Mouse (Mus musculus) induced T-regulatory cell, adult 2 months (primary cell): ENCODE data around the gene Pde4d.

Source experiments
- DNase-seq: peaks from one replicate; pipeline ENCODE4 v3.0.0-alpha.2; 2012; ENCODE audit warnings: low read depth

Gene Pde4d

GRCm38 (mm10) chr13:109927782-109928181 lies 1478.0 kb downstream of the Pde4d start:
- DNase-seq = no peak

GRCm38 (mm10) chr13:109932688-109933087 lies 1482.9 kb downstream of the Pde4d start:
- DNase-seq = no peak

DNA sequence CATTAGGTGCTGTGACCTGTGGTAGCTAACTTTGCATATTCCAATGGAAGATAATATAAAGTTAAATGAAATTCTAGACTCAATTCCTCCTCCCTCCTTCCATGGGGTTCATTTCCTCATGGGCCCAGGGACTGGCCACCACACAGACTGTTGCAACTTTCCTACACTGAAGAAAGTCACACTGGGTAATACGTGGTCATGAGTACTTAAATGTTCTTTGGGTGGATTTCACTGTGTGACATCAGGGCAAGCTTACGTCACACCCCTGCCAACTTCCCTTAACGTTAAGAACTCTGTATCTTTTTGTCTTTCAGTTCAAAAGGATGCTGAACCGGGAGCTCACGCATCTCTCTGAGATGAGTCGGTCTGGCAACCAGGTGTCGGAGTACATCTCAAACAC lies 1483.8 kb downstream of the Pde4d start:
- no peak for DNase-seq

DNA sequence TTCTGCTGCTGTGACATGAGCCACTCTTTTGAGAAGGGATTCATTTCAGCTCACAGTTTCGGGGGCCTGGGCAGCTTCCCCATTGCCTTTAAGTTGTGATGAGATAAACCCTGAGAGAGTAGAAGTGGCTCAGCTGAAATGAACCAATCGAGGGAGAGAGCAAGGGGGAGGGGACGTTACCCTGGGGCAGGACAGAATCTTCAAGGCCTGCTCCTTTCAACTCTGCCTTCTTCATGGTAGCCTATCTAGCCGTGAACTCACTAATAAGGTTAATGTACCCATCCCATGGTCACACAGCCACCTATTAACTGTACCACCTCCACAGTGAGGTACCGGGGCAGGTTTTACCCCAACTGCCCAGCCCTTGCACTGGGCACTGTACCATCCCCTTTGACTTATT lies 1487.1 kb downstream of the Pde4d start:
- DNase-seq = no peak

DNA sequence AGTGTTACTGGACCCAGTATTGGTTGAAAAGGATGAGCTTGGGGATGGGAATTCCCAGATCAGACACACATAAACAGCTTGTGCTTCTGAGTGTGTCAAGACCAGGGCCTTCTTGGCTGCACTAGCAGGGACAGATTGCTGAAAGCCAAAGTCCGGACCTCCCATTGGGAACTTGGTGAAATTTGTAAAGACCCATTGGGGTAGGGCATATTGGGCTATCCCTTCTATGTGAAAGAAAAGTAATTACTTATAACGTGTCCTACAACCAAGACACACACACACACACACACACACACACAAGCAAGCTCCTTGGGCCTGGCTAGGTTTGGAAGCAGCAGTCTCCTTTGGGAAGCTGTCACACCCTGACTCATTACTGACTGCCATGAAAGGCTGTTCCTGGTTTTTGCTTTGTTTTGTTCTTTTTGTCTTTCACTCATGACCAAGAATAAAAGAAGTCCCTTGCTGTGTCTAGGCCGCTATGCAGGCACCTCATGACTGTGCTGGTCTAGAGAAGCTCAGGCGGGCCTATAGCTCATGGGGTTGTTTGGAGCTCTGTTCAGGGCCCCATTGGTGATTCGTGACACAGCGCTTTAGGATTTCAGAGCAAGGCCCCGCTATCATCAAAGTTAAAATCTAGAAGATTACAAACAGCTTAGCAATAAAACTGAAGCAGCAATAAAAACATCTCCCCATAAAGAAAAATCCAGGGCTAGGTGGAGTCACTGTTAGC lies 1495.2 kb downstream of the Pde4d start:
- DNase-seq = no peak

DNA sequence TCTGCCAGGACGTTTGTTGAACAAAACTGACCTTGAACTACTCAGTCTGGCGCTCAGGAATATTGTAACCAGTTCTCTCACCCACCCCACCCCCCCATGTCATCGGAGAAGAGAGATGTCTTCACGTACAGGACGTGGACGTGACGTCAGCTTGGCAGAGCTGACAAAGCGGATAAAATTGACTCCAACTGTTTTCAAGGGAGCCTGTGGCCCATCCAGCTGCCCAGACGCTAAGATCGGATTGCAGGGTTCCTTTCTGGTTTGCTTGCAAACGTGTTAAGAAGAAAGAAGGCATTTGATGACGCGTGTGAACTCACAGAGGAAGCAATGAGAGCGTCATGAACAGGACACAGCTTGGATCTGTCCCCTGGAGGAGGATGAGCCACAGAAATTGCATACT lies 1501.7 kb downstream of the Pde4d start:
- DNase-seq = no peak

- DNase-seq = no peak
These were observed 1504.4 kb downstream of the Pde4d start for GRCm38 (mm10) chr13:109954189-109954588.

DNA sequence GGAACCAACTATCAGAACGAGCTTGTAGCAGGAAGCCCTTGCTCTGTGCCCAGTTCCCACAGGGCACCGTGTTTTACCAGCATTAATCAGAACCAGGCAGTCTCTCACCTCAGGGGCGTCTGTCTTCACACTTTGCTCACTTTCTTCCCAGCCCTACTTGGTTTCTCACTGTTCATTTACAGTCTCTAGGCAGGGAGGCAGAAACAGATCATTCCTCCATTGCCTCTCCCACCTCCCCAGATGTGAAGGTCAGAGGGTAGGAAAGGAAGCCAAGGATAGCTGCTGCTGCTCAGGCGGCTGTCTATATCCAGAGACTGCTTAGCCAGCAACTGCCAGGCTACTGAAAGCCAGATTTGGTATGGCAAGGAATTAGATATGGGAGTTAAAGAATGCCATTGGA lies 1508.2 kb downstream of the Pde4d start:
- no peak for DNase-seq

GRCm38 (mm10) chr13:109982821-109983443 lies 1533.2 kb downstream of the Pde4d start:
- DNase-seq = no peak

DNA sequence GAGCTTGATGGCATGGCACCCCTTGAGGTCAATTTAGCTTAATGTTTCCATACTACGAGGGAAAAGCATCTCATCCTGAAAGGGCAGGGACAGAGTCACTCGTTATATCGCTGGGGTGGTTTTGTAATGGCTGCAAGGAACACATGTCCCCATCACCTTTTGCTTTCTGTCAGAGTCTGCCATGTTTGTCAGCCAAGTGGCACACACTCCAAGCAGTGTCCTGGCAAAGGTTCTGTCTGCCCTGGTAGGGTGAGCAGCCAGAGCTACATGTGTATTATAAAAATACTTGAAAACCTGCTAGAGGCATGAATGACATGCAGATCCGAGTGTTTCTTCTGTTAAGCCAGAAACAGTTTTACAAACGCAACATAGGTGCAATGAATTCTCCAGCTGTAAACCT lies 1535.7 kb downstream of the Pde4d start:
- DNase-seq = no peak

DNA sequence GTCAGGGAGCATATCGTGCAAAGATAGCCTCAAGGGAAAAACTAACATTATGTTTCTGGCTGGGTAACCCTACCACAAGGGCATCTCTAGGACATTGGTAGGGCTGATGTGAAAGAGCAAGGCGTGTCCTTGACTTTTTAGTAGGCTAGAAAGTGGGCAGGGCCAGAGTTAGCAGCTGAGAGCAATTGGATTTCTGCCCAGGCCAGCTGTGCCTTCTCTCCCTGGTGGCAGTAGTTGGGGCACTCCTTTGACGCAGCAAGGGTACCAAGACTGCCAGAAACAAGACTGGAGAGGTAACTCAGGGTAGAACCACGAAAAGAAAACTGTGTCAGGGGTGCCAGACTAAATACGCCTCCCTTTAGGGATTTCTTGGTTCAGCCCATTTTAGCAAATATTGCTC lies 1536.1 kb downstream of the Pde4d start:
- DNase-seq = no peak

GRCm38 (mm10) chr13:109992775-109993505 lies 1543.2 kb downstream of the Pde4d start:
- no peak for DNase-seq

DNA sequence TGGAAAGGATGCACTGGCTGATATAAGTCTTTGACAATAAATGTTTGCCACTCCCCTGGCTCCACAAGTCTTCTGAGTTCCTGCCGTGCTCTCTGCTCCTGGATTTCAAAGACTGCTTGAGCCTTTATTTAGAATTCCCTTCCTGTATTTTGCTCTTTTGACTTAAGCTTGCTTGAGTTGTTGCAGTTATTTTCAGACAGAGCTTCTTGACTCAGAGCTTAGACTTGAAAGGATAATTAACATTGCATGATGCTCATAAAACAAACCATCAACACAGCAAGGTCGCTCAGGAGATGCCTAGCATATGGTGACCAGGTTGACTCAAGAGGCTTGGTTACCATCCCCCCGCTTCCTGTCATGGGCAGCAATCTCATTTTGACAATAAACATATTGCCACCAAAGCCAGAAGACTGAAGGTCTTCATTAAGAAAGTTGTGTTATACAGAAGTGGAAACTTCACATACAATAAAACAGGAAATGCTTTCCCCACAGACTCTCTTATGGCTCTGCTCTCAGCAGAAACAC lies 1544.6 kb downstream of the Pde4d start:
- DNase-seq = no peak

DNA sequence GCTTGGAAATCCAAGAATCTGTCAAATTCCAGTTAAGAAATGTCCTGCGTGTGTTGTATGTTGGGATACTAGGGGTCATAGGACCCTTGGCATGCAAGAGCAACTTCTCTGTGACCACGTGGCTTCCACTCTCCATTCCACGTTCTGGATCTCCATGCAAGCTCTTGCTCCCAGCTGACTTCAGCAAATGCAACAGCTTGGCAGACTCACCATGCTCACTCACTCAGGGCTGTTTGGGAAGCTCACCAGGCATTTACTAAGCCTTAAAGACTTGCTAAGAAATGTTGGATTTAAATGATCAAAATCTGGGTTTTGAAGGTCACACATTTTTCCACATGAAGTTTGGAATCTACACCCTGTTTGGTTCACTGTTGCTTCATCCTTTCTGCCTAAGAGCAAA lies 1552.3 kb downstream of the Pde4d start:
- no peak for DNase-seq
